18 mouse cellular contexts compared by ENCODE assay signal in the genomic region with DNA sequence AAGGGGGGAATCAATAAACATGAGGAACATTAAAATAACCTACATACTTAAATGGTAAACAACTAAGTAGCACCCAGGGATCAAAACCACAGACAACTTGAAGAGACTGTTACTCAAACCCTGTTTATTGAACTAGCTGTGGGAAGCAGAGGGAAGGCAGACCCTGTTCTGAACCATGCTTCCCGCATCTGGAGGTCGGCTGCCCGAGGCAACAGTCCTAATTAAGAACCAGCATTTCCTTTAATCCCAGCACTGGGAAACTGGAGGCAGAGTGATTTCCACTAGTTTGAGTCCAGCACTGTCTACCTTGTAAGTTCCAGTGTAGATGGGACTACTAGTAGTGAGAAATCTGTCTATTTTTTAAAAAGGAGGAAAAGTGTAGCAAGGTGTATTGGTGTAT. TPM values are rescaled to one million over a fixed set of nuclear protein-coding genes. Genes with fewer than 3 reads are reported as not detected.
A peak's percentile ranks its signal among the peaks of the same experiment; 100 is the strongest.
DNase-seq lines count a peak whose midpoint lies in the region; ATAC-seq lines count a peak whose summit lies in the region.
"Had no signal": no experiment of that assay in that cellular context is flagged by ENCODE, and none has a peak within 500 bp of the region (broad histone marks: within the 10 kb centered on the region; RNA-seq: fewer than 3 reads in every experiment).

No protein-coding gene starts in this region.

- no peaks in the 10 kb centered on the region for H3K9me3 ChIP-seq in liver, embryonic 16.5 days (replicated peaks; ENCODE audit: control insufficient read depth, low read length)
- no peaks in the 10 kb centered on the region for H3K9me3 ChIP-seq in liver, embryonic 11.5 days (ENCODE audit: control insufficient read depth, low read length)
- no peaks in the 10 kb centered on the region for H3K9me3 ChIP-seq in limb, embryonic 11.5 days (ENCODE audit: control insufficient read depth, low read length)
- H3K9me3 ChIP-seq: embryonic facial prominence, embryonic 13.5 days; embryonic facial prominence, embryonic 15.5 days; forebrain, embryonic 10.5 days; forebrain, embryonic 12.5 days; G1E had no signal

- whole genome bisulfite sequencing in liver, embryonic 16.5 days (ENCODE audit: insufficient replicate concordance) = 86% methylated on average over 3 of the region's 3 CpGs
- 83% methylated on average over 3 of the region's 3 CpGs for WGBS in liver, embryonic 11.5 days
- 15% methylated on average over 3 of the region's 3 CpGs for WGBS in limb, embryonic 11.5 days

- no peak overlapping the region for H3K9ac ChIP-seq in liver, embryonic 16.5 days (ENCODE audit: low read depth, low read length)
- no peak overlapping the region for H3K9ac ChIP-seq in liver, embryonic 11.5 days (ENCODE audit: low read depth, low read length)
- no peak overlapping the region for H3K9ac ChIP-seq in limb, embryonic 11.5 days (ENCODE audit: low read length)
- H3K9ac ChIP-seq: embryonic facial prominence, embryonic 13.5 days; embryonic facial prominence, embryonic 15.5 days; forebrain, embryonic 12.5 days had no signal

- H3K4me2 ChIP-seq in liver, embryonic 16.5 days (ENCODE audit: low read depth, low read length) = no peak overlapping the region
- H3K4me2 ChIP-seq in liver, embryonic 11.5 days = no peak overlapping the region
- H3K4me2 ChIP-seq in limb, embryonic 11.5 days (ENCODE audit: low read depth, severe bottlenecking) = no peak overlapping the region
- H3K4me2 ChIP-seq: embryonic facial prominence, embryonic 13.5 days; embryonic facial prominence, embryonic 15.5 days; forebrain, embryonic 12.5 days had no signal

- peaks cover 3% of the 10 kb centered on the region; the same call in 1 of the 2 replicates for H3K4me1 ChIP-seq in liver, embryonic 16.5 days (ENCODE audit: control insufficient read depth, low read depth, low read length)
- 0 out of 2 replicates have a peak, but pooled peaks cover 3% of the 10 kb centered on the region for H3K4me1 ChIP-seq in liver, embryonic 11.5 days (replicated peaks; ENCODE audit: control insufficient read depth, insufficient read depth, low read length)
- H3K4me1 ChIP-seq in limb, embryonic 11.5 days (ENCODE audit: control insufficient read depth, insufficient read depth, low read length) = peaks cover 14% of the 10 kb centered on the region; the same call in 1 of the 2 replicates

- no peaks in the 10 kb centered on the region for H3K27me3 ChIP-seq in liver, embryonic 16.5 days (ENCODE audit: control insufficient read depth, insufficient read depth, low read depth, low read length)
- no peaks in the 10 kb centered on the region for H3K27me3 ChIP-seq in liver, embryonic 11.5 days (replicated peaks; ENCODE audit: control insufficient read depth, insufficient read depth, low read length)
- H3K27me3 ChIP-seq in limb, embryonic 11.5 days (ENCODE audit: control insufficient read depth, insufficient read depth, low read length) = no peaks in the 10 kb centered on the region
- H3K27me3 ChIP-seq: CH12.LX; embryonic facial prominence, embryonic 13.5 days; embryonic facial prominence, embryonic 15.5 days; forebrain, embryonic 12.5 days; Patski had no signal

- ATAC-seq in liver, embryonic 16.5 days (ENCODE audit: low read depth) = no peak
- no peak for ATAC-seq in liver, embryonic 11.5 days (replicated peaks; ENCODE audit: low FRiP score)
- ATAC-seq in limb, embryonic 11.5 days (ENCODE audit: insufficient number of reproducible peaks, low FRiP score, low TSS enrichment, low read depth) = no peak
- no peak for ATAC-seq in megakaryocyte-erythroid progenitor cell, adult 5-6 weeks (replicated peaks; ENCODE audit: low FRiP score, low TSS enrichment, poor library complexity, severe bottlenecking)
- ATAC-seq: activated CD4-positive, CD25-positive, alpha-beta regulatory T cell, adult 4 months; CD4-positive, CD25-positive, alpha-beta regulatory T cell, adult 4 months; Patski had no signal

- H3K36me3 ChIP-seq in liver, embryonic 16.5 days (ENCODE audit: control insufficient read depth, insufficient read depth) = peaks cover 72% of the 10 kb centered on the region
- H3K36me3 ChIP-seq in liver, embryonic 11.5 days (ENCODE audit: control insufficient read depth, insufficient read depth, low read length) = peaks cover 3% of the 10 kb centered on the region; the same call in 1 of the 2 replicates
- no peaks in the 10 kb centered on the region for H3K36me3 ChIP-seq in limb, embryonic 11.5 days (ENCODE audit: control insufficient read depth, insufficient read depth, low read length)
- H3K36me3 ChIP-seq: embryonic facial prominence, embryonic 13.5 days; embryonic facial prominence, embryonic 15.5 days; forebrain, embryonic 10.5 days; forebrain, embryonic 12.5 days had no signal

- H3K4me3 ChIP-seq in liver, embryonic 16.5 days (ENCODE audit: low read depth, low read length) = no peak overlapping the region
- no peak overlapping the region for H3K4me3 ChIP-seq in liver, embryonic 11.5 days (ENCODE audit: low read depth, low read length)
- no peak overlapping the region for H3K4me3 ChIP-seq in limb, embryonic 11.5 days (ENCODE audit: low read depth, low read length)
- H3K4me3 ChIP-seq: embryonic facial prominence, embryonic 13.5 days; embryonic facial prominence, embryonic 15.5 days; erythroblast, embryonic 14.5 days; forebrain, embryonic 10.5 days; forebrain, embryonic 12.5 days had no signal

- H3K27ac ChIP-seq in liver, embryonic 16.5 days (ENCODE audit: low read length) = peak overlapping the region; percentile 33; the same call in 1 of the 2 replicates
- H3K27ac ChIP-seq in liver, embryonic 11.5 days (ENCODE audit: low read depth, low read length) = no peak overlapping the region
- no peak overlapping the region for H3K27ac ChIP-seq in limb, embryonic 11.5 days (replicated peaks; ENCODE audit: low read depth, low read length)
- H3K27ac ChIP-seq: embryonic facial prominence, embryonic 13.5 days; embryonic facial prominence, embryonic 15.5 days had no signal

- DNase-seq in liver, embryonic 11.5 days (ENCODE audit: low spot score) = no peak
- DNase-seq in forelimb bud, embryonic 11.5 days (ENCODE audit: low read depth, low spot score) = peak; percentile 48
- DNase-seq in limb, embryonic 11.5 days (ENCODE audit: low spot score) = peak; percentile 52
- DNase-seq: adrenal gland, adult 8-10 months; adrenal gland, postnatal 14 days; cerebellum, adult 11-12 months had no signal

RNA-seq across cellular contexts. Expression of a gene that starts 17.3 kb away (rescaled TPM):
- polyA plus RNA-seq in liver, embryonic 16.5 days (2015; fragmentation: Nextera tagmentation; extraction: Ambion mirVana) = 110 and 156 TPM in 2 replicates
- 44.8 and 53.0 TPM in 2 replicates for polyA plus RNA-seq in liver, embryonic 11.5 days (2014; fragmentation: Nextera tagmentation; extraction: Ambion mirVana)
- 3.1 and 4.7 TPM in 2 replicates for polyA plus RNA-seq in limb, embryonic 11.5 days (2014; fragmentation: Nextera tagmentation; extraction: Ambion mirVana)
- 88.1 and 106 TPM in 2 replicates for total RNA-seq in megakaryocyte-erythroid progenitor cell, adult 5-6 weeks (2014; fragmentation: Nextera tagmentation)
- 36.2 and 60.3 TPM in 2 replicates for total RNA-seq in megakaryocyte-erythroid progenitor cell, adult 5-6 weeks (2017)

RNA-seq across cellular contexts. Expression of a gene that starts 24.0 kb away (rescaled TPM):
- 2.7 and 2.9 TPM in 2 replicates for polyA plus RNA-seq in liver, embryonic 16.5 days (2015; fragmentation: Nextera tagmentation; extraction: Ambion mirVana)
- polyA plus RNA-seq in liver, embryonic 11.5 days (2014; fragmentation: Nextera tagmentation; extraction: Ambion mirVana) = 22.3 and 22.5 TPM in 2 replicates
- polyA plus RNA-seq in limb, embryonic 11.5 days (2014; fragmentation: Nextera tagmentation; extraction: Ambion mirVana) = 67.5 and 78.9 TPM in 2 replicates
- total RNA-seq in megakaryocyte-erythroid progenitor cell, adult 5-6 weeks (2014; fragmentation: Nextera tagmentation) = 27.5 and 34.8 TPM in 2 replicates
- 24.0 and 31.1 TPM in 2 replicates for total RNA-seq in megakaryocyte-erythroid progenitor cell, adult 5-6 weeks (2017)

RNA-seq across cellular contexts. Expression of a gene that starts 56.5 kb away (rescaled TPM):
- 3.9 and 4.4 TPM in 2 replicates for polyA plus RNA-seq in liver, embryonic 16.5 days (2015; fragmentation: Nextera tagmentation; extraction: Ambion mirVana)
- polyA plus RNA-seq in liver, embryonic 11.5 days (2014; fragmentation: Nextera tagmentation; extraction: Ambion mirVana) = 12.0 and 12.5 TPM in 2 replicates
- polyA plus RNA-seq in limb, embryonic 11.5 days (2014; fragmentation: Nextera tagmentation; extraction: Ambion mirVana) = 16.5 and 17.3 TPM in 2 replicates
- total RNA-seq in megakaryocyte-erythroid progenitor cell, adult 5-6 weeks (2014; fragmentation: Nextera tagmentation) = 19.6 and 24.8 TPM in 2 replicates
- total RNA-seq in megakaryocyte-erythroid progenitor cell, adult 5-6 weeks (2017) = 29.7 and 74.5 TPM in 2 replicates
